Mouse (Mus musculus) intestine, postnatal 0 days (tissue): Measurements from ENCODE around the gene Sag. TPM values are rescaled to one million over a fixed set of nuclear protein-coding genes. Genes with fewer than 3 reads are reported as not detected.

Experiments used
- ATAC-seq: fragments of 200-750 bp; cut with Nextera tagmentation; 2 replicates; pipeline ENCODE4 v1.8.0; 2017; ENCODE audit warnings: mild to moderate bottlenecking, moderate TSS enrichment, moderate library complexity
- H3K27ac ChIP-seq: fragments of 300-500 bp; sonication (generic); 2 replicates; pipeline ENCODE4 v1.5.1; 2014; ENCODE audit warnings: mild to moderate bottlenecking, low read depth, low read length, moderate library complexity
- H3K27me3 ChIP-seq: fragments of 300-500 bp; sonication (generic); replicated peaks from 2 replicates; pipeline ENCODE4 v1.6.1; 2014; ENCODE audit warnings: low read length, mixed read lengths; ENCODE audit not compliant: control insufficient read depth, insufficient read depth
- H3K36me3 ChIP-seq: fragments of 300-500 bp; sonication (generic); 2 replicates; pipeline ENCODE4 v1.6.1; 2014; ENCODE audit warnings: mild to moderate bottlenecking, moderate library complexity; ENCODE audit not compliant: control insufficient read depth, insufficient read depth
- H3K4me1 ChIP-seq: fragments of 300-500 bp; sonication (generic); replicated peaks from 2 replicates; pipeline ENCODE4 v1.6.1; 2014; ENCODE audit warnings: antibody characterized with exemption, low read length, mixed read lengths; ENCODE audit not compliant: control insufficient read depth, insufficient read depth
- H3K4me2 ChIP-seq: fragments of 300-500 bp; sonication (generic); replicated peaks from 2 replicates; pipeline ENCODE4 v1.6.1; 2014; ENCODE audit warnings: low read depth, mild to moderate bottlenecking, moderate library complexity
- H3K4me3 ChIP-seq: fragments of 300-500 bp; sonication (generic); 2 replicates; pipeline ENCODE4 v1.5.1; 2014; ENCODE audit warnings: low read depth, low read length
- H3K9ac ChIP-seq: fragments of 300-500 bp; sonication (generic); 2 replicates; pipeline ENCODE4 v1.6.1; 2014; ENCODE audit warnings: mild to moderate bottlenecking, low read depth, low read length
- H3K9me3 ChIP-seq: fragments of 300-500 bp; sonication (generic); 2 replicates; pipeline ENCODE4 v1.6.1; 2016; ENCODE audit warnings: mixed run types; ENCODE audit not compliant: control insufficient read depth
- CTCF ChIP-seq: sonication (generic); IDR thresholded peaks from 2 replicates; pipeline ENCODE4 v1.5.1; 2016; ENCODE audit warnings: low read depth, mild to moderate bottlenecking, control low read depth, antibody characterized with exemption, moderate library complexity
- WGBS: fragments of 180-500 bp; shearing (Covaris S2); extraction: QIAGEN DNeasy Blood & Tissue Kit; methylation state at CpG from one replicate; pipeline ENCODE4 v1.1.7; 2014; 5-methylcytosine and 5-hydroxymethylcytosine counted together
- polyA plus RNA-seq: library from polyadenylated mRNA; unstranded; fragments of >200 nt; fragmentation: Nextera tagmentation; extraction: Ambion mirVana; gene quantifications from 2 replicates; pipeline ENCODE4 v1.2.1, GENCODE M21; 2015

Gene Sag
- polyA plus RNA-seq, 1 experiment from 2014 or later = 0.37 TPM

DNA sequence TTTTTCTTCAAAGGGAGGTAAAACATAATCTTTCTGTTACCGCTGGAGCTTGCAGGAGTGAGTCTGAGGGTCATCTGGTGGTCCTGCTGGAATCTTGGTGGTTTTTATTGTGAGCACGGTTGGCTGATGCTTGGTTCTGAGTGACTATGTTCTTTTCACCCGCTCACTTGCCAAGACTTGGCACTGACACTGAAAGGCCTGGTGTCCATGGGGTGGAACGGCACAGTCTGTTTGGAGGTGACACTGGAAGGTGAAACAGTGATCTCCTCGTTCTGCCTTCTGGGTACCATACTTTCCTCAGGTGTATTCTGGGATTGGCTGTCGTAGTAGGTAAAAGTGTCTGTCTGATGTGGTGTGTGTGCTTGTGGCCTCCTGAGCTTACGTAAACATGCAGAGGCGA, 13.8 kb upstream of the Sag start:
- H3K27ac ChIP-seq = no peak overlapping the region
- H3K4me3 ChIP-seq = no peak overlapping the region
- no peaks in the 10 kb centered on the region for H3K9me3 ChIP-seq
- no peak overlapping the region for H3K4me2 ChIP-seq
- TF ChIP-seq CTCF = no peak
- no peak for ATAC-seq
- 93% methylated on average over 8 of the region's 8 CpGs for WGBS
- H3K27me3 ChIP-seq = no peaks in the 10 kb centered on the region
- H3K4me1 ChIP-seq = no peaks in the 10 kb centered on the region
- H3K9ac ChIP-seq = no peak overlapping the region
- peaks cover 80% of the 10 kb centered on the region for H3K36me3 ChIP-seq

- no peaks in the 10 kb centered on the region for H3K9me3 ChIP-seq
- H3K9ac ChIP-seq = no peak overlapping the region
- WGBS = 83% methylated on average over 4 of the region's 4 CpGs
- TF ChIP-seq CTCF = no peak
- no peak for ATAC-seq
- no peaks in the 10 kb centered on the region for H3K27me3 ChIP-seq
- no peak overlapping the region for H3K4me3 ChIP-seq
- no peak overlapping the region for H3K4me2 ChIP-seq
- H3K4me1 ChIP-seq = no peaks in the 10 kb centered on the region
- H3K27ac ChIP-seq = no peak overlapping the region
- H3K36me3 ChIP-seq = peaks cover 56% of the 10 kb centered on the region
Observed at GRCm38 (mm10) chr1:87792438-87793137, 10.9 kb upstream of the Sag start.

GRCm38 (mm10) chr1:87793138-87793449, 10.4 kb upstream of the Sag start:
- H3K9ac ChIP-seq = no peak overlapping the region
- WGBS = 88% methylated on average over 6 of the region's 6 CpGs
- no peak for TF ChIP-seq CTCF
- H3K9me3 ChIP-seq = no peaks in the 10 kb centered on the region
- no peak overlapping the region for H3K4me3 ChIP-seq
- H3K27me3 ChIP-seq = no peaks in the 10 kb centered on the region
- no peaks in the 10 kb centered on the region for H3K4me1 ChIP-seq
- peaks cover 51% of the 10 kb centered on the region for H3K36me3 ChIP-seq
- H3K27ac ChIP-seq = no peak overlapping the region
- no peak for ATAC-seq
- no peak overlapping the region for H3K4me2 ChIP-seq

GRCm38 (mm10) chr1:87797702-87798101, 5.8 kb upstream of the Sag start:
- Histone ChIP-seq H3K9me3 (no peaks in the 10 kb centered on the region), H3K4me1 (no peaks in the 10 kb centered on the region), H3K4me3 (no peak overlapping the region), H3K27ac (no peak overlapping the region), H3K4me2 (no peak overlapping the region), H3K36me3 (peaks cover 12% of the 10 kb centered on the region), H3K27me3 (no peaks in the 10 kb centered on the region), H3K9ac (no peak overlapping the region)
- 77% methylated on average over 1 of the region's 1 CpGs for WGBS
- TF ChIP-seq CTCF = 0 out of 2 replicates have a peak, but pooled peaks have one; percentile 2
- ATAC-seq = no peak

GRCm38 (mm10) chr1:87798306-87798705, 5.2 kb upstream of the Sag start:
- Histone ChIP-seq H3K4me3 (no peak overlapping the region), H3K4me2 (no peak overlapping the region), H3K9ac (no peak overlapping the region), H3K4me1 (no peaks in the 10 kb centered on the region), H3K27ac (no peak overlapping the region), H3K9me3 (no peaks in the 10 kb centered on the region), H3K36me3 (peaks cover 6% of the 10 kb centered on the region), H3K27me3 (no peaks in the 10 kb centered on the region)
- WGBS = 93% methylated on average over 2 of the region's 2 CpGs
- ATAC-seq = no peak
- TF ChIP-seq CTCF = no peak

DNA sequence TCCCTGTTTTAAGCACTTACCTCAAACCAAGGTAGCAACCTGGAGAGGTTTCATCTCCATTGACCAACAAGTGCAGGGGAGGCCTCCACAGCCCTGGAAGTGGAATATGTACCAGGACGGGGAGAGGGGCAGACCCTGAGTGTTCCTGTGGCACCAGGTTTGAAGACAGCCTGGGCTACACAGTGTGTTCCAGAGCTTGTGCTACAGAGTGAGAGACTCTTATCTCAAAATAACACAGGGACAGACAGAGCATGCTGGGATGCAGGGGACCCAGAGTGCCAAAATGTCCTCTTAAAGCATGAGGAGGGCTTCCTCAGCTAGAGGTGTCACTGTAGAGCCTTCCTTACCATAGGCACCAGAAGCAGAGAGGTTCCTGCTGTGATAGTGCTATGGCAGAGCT, 4.3 kb downstream of the Sag start:
- Histone ChIP-seq H3K4me1 (no peaks in the 10 kb centered on the region), H3K36me3 (no peaks in the 10 kb centered on the region), H3K9me3 (no peaks in the 10 kb centered on the region), H3K9ac (no peak overlapping the region), H3K27me3 (no peaks in the 10 kb centered on the region), H3K4me2 (no peak overlapping the region), H3K4me3 (no peak overlapping the region), H3K27ac (no peak overlapping the region)
- WGBS = 90% methylated on average over 1 of the region's 1 CpGs
- ATAC-seq = no peak
- TF ChIP-seq CTCF = no peak

DNA sequence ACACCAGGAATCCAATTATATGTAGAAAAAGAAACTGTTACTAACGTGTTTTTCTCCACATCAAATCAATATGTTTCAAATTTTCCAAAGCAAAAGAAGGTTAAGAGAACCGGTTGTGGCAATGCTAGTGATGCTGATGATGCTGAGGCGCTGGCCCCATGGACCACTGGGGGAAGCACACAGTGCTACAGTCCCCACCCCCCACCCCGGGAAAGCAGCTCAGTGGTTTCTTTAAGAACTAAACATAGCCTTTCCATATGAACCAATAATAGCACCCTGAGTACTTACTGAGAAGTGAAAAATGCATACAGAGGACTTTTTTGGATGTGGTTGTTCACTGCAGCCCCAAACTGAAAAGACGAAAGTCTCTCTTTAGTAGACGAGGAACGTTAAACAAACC, 7.9 kb downstream of the Sag start:
- no peak overlapping the region for H3K27ac ChIP-seq
- H3K4me2 ChIP-seq = no peak overlapping the region
- TF ChIP-seq CTCF = no peak
- H3K4me3 ChIP-seq = no peak overlapping the region
- ATAC-seq = no peak
- H3K36me3 ChIP-seq = no peaks in the 10 kb centered on the region
- no peaks in the 10 kb centered on the region for H3K27me3 ChIP-seq
- no peaks in the 10 kb centered on the region for H3K4me1 ChIP-seq
- no peaks in the 10 kb centered on the region for H3K9me3 ChIP-seq
- H3K9ac ChIP-seq = no peak overlapping the region
- WGBS = 81% methylated on average over 7 of the region's 7 CpGs
